Mouse (Mus musculus) heart, postnatal 10 days (tissue): ENCODE measurements at regions not wholly inside any gene's neighbourhood (a gene's known extent, or its start where the extent isn't known, plus 50 kb on each side); places are given as distances from the start of the nearest gene placed in this dataset.

ENCODE experiments used
- DNase-seq, 2 experiments: peaks; one replicate each; pipeline ENCODE4 v3.0.0; 2021
- intact Hi-C: fragments of 180-260 bp; cut with DNase I; formaldehyde crosslinking; loops from one replicate; pipeline ENCODE4 v1.15.1; 2025

DNA sequence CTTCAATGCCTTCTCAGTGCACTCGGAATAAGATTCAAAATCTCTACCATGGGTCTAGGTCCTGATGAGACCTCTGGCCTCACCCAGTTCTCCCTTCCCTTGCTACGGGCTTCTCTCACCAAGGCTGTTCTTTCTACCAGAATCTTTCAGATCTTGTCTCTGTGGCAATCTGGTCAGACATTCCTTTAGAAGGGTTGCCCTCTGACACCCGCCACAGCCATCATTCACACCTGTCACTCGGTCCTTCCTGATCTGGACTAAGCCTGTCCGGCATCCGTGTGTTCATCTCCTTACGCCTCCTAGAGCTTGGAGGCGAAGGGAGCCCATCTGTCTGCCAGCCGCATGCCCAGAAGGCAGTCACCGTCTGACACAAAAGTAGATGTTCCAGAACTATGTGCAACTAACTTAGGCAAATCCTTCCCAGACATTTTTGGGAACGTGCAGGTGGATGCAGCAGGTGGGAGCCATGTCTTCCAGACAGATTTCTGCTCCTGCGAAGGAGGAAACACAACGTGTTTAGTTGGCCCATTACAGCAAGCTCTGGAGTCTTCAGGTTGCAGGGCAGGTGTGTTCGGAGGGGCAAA is 77.7 kb downstream of the Fam76b start:
- DNase-seq, result no peak

DNA sequence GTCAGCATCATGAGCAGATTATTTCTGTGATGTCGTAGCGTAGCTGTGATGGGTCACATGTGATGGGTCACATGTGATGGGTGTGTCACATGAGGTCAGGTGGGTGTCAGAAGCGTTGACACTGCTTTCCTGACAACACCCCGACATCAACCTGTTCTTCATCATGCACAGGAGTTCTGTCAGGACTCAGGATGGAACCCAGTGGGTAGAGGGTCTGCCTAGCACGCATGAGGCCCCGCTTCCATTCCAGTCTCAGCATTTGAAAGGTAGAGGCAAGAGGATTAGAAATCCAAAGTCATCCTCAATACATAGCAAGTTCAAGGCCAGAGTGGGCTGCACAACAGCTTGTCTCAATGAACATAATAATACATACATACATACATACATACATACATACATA is 79.2 kb downstream of the Fam76b start:
- intact Hi-C loops, result no loop called here
- no peak for DNase-seq

More for the DNA sequence above, 77.7 kb downstream of the Fam76b start:
- intact Hi-C loops, result no loop called here

DNA sequence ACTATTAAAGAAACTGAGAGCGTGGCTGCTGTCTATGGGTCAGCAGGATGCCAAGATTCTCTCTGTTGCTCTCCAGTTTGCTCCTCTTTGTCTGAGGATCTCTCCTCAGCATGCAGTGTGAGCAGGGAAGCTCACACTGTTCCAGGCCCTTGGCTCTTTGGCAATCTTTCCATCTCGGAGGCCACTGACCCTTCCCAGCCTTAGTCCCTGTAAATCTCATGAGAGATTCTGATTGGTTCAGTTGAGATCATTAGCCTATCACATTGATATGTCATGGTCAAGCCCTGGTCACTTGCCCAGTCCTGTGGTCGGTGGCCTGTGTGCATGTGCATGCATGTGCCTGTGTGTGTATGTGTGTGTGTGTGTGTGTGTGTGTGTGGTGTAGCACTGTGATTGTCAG is 82.1 kb downstream of the Fam76b start:
- DNase-seq, result no peak
- intact Hi-C loops, result no loop called here

DNA sequence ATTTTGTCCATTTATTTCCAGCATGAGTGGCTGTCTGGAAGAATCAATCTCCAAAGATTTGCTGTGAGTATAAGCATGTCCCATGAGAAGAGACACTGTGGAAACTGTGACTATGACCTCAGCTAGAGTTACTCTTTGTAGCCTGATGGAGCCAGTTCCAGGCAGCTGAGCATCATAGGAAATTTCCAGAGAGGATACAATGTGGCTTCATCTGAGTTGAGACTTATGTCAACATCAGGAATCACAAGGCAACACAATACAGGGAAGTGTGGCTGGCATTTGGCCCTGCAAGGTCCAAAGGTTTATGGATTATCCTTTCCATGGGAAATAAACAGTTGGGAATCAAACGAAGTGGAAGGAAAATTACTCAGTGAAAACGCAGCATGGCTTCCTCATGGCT is 82.6 kb downstream of the Fam76b start:
- intact Hi-C loops, result no loop called here
- peak in 1 of 2 experiments; percentile 7 for DNase-seq

DNA sequence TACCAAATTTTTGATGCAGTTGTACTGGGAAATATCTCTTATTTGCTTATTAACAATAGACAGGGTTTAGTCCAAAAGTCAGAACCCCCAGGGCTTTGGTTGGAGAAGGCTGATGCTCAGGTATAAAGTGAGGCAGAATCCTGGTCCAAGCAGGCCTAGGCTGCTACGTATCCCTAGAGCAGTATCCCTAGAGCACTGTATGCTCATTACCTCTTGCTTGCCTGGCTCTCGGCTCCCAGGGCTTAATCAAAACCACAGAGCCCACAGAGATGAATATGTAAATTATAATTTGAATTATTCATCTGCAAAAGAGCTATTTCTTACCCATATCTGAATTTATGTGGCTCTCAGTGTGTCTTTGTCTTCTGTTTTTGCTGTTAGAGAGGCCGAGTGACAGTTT is 85.9 kb downstream of the Fam76b start:
- no peak for DNase-seq
- intact Hi-C loops, result no loop called here

DNA sequence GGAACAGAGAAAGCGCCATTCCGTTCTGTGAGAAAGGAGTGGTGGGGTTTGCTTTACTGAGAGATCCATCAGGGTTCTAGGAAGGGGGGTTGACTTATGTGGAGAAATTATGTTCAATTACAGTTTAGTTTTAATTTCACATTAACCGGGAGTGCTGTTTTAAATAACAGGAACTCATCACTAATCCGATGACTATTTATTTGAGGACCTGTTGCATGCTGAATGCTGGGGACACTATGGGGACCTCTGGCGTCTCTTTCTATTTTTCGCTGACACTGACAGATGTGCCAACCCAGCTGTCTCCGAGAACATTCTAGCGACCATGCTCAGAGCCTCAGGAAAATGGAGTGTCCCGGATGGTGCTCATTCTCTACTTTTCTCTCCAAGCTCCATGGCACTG is 86.6 kb downstream of the Fam76b start:
- DNase-seq, result no peak
- intact Hi-C loops, result no loop called here

DNA sequence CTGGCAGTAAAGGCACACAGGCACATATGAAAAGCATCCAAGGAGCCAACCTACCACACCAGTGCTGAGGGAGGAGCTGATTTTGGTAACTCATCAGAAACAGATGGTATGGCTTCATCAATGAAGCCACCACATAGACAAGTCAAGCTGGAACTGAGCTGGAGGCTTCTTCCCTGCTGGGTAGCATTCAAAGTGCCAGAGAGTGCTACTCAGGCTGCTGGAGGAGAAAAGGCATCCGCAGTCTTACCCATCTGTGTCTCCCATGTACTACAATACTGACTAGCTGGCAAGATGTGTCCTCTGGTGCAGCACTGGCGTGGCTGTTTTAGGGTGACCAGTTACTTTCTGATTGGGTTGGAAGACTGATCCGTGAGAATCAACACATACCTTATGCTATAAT is 87.3 kb downstream of the Fam76b start:
- intact Hi-C loops, result no loop called here
- no peak for DNase-seq

DNA sequence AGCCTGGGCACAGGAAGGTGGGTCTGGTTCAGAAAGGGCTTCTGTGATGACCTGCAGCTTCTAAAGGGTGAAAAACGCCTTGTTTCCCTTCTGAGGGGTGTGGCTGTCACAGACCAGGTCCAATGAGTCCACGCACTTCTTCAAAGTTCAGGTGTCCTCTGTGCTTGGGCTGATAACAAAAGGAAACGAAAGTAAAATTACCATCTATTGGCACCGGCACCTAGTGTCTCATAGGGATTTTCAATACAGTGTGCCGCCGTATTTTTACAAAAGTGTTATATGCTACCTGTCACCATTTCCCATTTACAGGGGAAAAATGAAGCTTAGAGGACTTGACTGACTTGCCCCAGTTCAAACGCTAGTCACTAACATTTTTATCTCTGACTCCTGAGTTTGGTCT is 89.3 kb downstream of the Fam76b start:
- DNase-seq, result no peak
- intact Hi-C loops, result no loop called here

DNA sequence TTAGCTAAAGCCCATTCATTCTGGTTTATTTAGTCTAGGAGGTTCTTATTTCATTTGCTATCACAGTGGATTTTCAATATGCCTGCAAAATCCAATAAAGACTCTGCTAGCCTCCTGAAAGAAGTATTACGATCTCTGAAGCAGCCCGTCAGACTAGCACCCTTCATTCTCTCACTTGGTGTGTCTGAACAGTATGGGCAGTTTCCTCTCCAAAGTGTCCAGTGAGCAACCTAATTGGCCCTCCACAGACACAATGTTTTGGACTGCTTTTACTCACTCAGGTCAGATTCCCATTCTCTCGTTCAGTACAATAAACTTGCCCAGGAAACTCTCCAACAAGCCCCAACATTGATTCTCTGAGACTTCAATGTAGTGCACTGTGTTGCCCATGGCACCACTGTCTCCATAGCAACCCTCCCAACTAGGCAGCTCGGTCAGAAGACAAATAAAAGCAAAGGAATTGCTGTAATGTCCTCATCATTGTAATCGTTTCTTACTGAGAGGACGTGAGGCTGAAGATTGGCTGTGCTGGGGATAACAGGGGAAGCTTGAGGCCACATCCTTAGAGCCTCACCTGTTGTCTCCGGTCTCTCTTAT is 91.2 kb downstream of the Fam76b start:
- no peak for DNase-seq

DNA sequence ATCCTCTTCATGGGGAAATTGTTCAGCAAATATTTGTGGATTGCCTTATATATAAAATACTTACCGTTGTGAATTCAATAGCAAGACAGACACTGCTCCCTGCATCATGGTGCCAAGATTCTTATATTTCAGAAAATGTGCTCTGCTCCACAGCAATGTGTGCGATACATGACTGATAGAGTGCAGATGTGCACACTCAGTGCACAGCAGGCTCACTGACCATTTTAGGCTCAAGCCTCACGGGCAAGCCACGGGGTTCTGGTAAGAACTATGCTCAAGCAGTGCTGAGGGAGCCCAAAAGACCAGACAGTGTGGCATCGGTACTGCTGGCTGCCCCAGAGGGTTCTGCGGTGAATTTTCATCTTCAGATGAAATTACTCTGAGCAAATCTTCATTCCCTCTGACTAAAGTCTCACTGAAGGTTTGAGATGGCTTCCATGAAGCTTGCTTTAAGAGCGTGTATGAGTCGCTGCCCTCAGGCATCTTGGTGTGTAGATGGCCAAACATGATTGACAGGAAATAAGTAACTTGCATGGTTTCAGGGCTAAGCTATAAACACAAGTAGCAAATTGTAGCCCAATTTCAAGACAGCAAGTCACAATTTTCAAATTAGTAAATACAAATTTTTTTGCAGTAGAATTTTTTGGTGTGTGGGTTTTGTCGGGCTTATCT is 92.4 kb downstream of the Fam76b start:
- intact Hi-C loops, result no loop called here
- DNase-seq, result no peak

More for the DNA sequence above, 91.2 kb downstream of the Fam76b start:
- intact Hi-C loops, result no loop called here

DNA sequence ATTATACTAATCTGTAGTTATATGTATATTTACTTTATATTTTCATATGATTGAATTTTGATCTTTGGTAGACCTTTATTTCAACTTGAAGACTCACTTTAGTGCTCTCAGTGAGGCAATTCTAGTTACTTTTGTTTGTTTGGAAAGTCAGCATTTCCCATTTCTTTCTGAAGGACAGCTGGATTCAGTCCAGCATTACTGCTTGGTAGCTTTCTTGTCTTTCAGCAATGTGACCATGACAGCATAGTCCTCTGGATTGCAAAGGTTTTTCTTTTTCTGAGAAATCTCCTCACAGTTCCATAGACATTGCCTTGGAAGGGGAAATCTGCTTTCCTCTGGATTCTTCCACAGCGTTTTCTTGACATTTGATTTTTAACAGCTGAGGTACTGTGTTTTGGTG is 93.1 kb downstream of the Fam76b start:
- no peak for DNase-seq
- intact Hi-C loops, result no loop called here

DNA sequence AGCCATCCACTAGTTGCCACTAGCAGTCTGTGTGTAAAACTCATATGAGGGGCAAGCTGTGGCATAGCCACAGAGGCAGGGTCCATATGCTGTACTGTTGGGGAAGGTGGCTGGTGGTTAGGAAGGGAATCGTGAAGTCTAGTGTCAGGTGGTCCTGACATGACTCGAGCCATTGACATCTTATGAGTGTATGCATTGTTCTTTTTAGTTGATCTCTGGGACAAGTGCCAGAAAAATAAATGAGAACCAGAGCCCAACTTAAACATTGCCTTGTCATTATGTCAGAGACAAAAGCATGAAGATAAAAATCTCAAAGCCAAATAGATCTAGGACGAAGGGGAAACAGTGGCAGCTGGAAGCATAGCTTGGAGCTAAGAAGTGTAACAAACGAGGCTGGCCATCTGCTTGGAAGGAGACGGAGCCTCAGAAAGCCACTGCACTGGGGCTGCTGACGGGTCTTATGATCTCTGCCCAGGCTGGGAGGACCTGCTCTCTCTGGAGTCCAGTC is 104.5 kb downstream of the Fam76b start:
- no peak for DNase-seq
- intact Hi-C loops, result no loop called here

DNA sequence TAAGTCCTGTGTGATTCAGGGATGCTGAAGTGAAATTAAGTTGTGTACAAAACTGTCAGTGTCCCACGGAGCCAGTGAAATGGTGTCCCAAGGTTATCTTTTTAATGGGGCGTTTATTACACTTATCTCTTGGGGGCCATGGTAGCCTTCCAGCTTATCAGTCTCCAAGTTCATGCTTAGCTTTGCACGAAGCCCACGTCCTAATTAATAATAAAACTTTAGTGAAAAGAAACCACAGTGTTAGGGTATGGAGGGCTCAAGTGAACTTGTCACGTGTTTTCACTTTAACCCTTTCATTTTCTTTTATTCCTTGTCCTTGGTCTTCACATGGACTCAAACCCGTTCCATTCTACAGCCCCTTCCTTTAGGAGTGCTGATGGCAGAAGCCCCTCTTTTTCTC is 105.9 kb downstream of the Fam76b start:
- intact Hi-C loops, result no loop called here
- no peak for DNase-seq

DNA sequence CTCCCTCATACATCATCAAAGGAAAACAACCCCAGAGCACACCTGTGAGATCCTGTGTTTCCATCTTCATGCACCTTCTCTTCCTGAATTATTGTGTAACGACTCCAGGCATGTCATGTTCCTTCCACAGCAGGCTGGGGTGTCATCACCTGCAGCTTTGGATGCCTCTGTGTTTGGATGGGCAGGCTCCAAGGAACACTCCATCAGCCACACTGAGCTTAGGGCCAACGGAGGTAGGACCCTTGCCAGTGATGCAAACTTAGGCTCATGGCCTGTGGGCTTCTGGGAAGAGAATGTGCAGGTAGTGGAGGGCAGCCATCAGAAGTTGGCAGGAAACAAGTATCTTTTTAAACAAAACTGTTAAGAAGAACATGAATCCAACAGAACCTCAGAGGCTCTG is 109.8 kb downstream of the Fam76b start:
- intact Hi-C loops, result no loop called here
- no peak for DNase-seq

DNA sequence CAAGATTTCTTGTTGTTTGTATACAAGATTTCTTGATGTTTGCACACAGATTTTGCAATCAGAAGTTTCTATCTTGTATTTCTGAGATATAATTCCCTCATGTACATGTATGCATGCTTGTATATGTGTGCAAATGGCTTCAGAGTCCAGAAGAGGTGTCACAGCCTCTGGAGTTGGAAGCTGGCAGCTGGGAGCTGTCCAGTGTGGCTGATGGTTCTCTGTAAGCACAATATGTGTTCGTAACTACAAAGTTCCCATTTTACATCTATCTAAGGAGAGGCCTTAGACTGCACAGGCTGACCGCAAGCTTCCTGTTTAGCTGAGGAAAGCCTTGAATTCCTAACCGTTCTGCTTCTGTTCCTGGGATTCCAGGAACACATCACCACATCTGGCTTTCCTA is 119.0 kb downstream of the Fam76b start:
- intact Hi-C loops, result no loop called here
- no peak for DNase-seq

DNA sequence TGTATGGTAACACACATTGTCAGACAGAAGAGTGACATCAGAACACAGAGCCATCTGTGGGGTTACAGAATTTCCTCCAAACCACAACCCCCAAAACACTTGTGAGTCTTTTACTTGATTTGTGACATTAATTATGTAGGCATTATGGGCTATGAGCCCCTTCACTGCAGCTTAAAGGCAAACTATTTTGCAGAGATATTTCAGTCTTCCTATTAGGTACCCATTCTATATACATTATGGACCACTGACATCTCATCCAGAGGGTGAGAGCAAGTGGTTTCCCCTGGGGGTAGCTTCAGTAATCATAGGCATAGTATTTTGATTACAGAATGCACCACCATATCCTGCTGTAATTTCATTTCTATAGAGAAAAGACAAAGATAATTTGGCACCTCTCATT is 124.6 kb downstream of the Fam76b start:
- no peak for DNase-seq
- intact Hi-C loops, result no loop called here

DNA sequence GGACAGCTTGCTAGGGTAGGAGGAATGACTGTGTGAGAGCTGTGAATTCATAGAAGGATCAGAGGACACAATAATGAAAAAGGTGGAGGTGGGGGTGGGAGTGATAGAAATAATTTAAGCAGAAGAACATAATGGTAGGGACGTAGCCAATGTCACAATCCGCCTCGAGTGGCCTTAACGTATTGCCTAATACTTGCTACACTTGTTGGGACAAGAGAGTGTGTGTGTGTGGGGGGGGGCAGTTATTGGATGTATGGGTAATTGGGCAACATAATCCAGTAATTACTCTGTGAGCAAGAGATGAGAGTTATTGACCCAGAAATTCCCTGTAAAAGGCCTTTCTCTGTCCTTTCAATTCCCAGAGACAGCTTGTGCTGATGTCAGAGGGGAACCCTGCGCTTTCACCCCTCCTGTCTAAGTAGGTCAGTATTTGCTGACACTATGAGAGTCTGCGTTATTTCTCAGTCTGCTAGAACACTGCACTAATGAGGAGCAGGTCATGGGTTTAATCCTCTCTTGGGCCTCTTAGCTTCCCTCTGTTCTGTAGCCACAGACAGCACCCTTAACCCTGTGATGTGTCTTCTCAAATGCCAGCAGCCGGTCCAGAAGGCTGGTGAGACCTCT is 135.7 kb downstream of the Fam76b start:
- intact Hi-C loops, result no loop called here
- no peak for DNase-seq

DNA sequence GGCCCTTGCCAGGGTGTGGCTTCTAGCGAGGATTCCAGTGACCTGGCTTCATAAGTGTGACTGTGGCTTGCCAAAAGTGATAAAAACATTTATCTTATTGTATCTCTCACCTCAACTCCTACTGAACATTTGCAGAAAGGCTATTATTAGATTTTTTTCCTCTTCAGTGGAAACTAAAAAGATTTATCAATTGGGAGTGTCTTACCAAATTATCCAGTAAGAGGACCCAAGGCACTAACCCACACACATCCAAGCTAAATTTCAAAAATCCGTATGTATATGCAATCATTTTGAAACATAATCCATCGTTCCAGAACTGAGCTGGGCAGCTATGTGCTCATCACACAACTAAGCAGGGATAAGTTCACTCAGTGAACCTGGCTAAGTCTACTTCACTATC is 136.3 kb downstream of the Fam76b start:
- no peak for DNase-seq
- intact Hi-C loops, result no loop called here

DNA sequence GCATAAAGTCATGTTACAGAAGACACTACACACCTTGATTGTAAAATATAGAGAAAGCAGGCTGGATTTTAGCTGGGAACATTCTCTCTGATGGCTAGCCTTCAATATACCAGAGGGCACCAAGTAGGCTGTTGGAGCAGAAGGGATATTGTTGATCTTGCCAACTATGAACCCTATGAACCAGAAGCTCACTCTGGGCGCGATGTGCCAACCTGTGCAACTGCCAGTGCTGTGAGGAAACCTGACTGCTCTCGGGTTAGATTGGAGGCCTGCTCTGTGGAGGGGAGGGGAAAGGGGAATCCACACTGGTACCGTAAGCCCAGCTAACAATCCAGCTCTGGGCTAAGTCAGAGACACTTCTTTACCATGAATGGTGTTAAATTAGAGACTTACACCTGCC is 136.7 kb downstream of the Fam76b start:
- DNase-seq, result no peak
- intact Hi-C loops, result no loop called here

DNA sequence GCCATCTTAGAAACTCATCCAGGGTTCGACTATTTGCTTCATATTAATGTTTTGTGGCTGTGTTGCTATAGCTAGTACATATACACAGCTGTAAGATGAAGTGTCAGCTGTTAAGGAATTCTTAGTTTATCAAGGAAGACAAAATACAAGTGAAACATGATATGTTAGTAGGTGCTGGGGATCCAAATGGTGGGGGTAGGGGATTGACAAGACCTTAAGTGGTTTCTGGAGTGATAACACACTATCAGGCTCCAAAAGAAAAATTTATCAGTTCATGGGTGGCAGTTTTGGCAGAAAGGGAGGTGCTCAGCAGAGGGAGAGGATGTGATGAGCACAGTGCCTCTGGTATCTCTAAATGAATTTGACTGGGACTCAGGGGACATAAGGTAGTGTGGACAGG is 138.7 kb downstream of the Fam76b start:
- intact Hi-C loops, result no loop called here
- no peak for DNase-seq

DNA sequence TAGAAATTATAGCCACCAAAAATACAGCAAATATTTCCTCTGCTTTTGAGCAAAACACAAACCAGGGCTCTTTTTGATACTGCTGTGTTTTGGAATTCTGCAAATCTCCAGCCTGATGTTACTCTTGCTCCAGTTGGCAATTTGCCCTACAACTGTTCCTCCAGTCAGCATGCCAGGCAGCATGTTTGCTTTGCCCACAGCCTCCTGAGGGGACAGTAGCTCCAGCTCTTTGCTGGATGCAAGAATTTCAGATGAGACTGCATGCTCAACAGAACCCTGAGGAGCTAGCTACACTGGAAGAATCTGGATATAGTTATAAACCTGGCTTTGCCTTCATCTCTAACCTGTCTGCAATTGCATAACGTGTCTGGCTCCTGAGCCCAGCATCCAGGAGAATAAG is 141.7 kb downstream of the Fam76b start:
- DNase-seq, result peak; percentile 62 to 74

DNA sequence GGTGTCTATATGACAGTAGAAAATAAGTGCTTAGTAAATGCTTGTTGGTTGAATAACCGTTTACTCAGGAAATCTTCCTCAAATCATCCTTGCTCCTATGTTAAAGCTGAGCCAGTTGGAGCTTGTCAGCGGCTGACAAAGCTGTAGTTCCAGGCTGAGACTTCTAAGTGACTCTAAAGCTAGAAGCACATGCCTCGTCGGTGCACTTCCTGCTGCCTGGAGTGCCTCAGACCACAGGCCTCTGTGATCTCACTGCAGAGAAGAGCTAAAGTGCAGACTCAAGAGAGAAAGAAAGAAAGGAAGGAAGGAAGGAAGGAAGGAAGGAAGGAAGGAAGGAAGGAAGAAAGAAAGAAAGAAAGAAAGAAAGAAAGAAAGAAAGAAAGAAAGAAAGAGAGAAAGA is 146.1 kb downstream of the Fam76b start:
- intact Hi-C loops, result no loop called here

More for the DNA sequence above, 141.7 kb downstream of the Fam76b start:
- intact Hi-C loops, result no loop called here

More for the DNA sequence above, 146.1 kb downstream of the Fam76b start:
- DNase-seq, result no peak
